Mouse (Mus musculus) CH12.LX (cell line): Measurements from ENCODE around the gene Zfp791. TPM values are rescaled to one million over a fixed set of nuclear protein-coding genes. Genes with fewer than 3 reads are reported as not detected.

Experiments used
- DNase-seq: peaks from one replicate; pipeline ENCODE4 v3.0.0-alpha.2; 2013; ENCODE audit errors: extremely low read depth
- H3K27ac ChIP-seq: 2 replicates; pipeline ENCODE4 v1.5.1; 2012; ENCODE audit warnings: low read depth, mild to moderate bottlenecking, control low read depth, moderate library complexity; ENCODE audit not compliant: insufficient read depth
- H3K27me3 ChIP-seq: replicated peaks from 2 replicates; pipeline ENCODE3; 2012; ENCODE audit warnings: inconsistent platforms
- H3K36me3 ChIP-seq, 2 experiments: replicated peaks in 1 of 2; 2 replicates each; pipeline versions ENCODE3 to v1.6.1; 2012; ENCODE audit warnings: inconsistent platforms in 1 of 2, low read length in 1 of 2, mild to moderate bottlenecking in 1 of 2, mixed read lengths in 1 of 2, moderate library complexity in 1 of 2; ENCODE audit not compliant: control insufficient read depth in 1 of 2, insufficient read depth in 1 of 2
- H3K4me1 ChIP-seq, 2 experiments: 2 replicates each; pipeline ENCODE4 v1.6.1; 2012; ENCODE audit warnings: inconsistent platforms in 1 of 2, moderate library complexity in 1 of 2; ENCODE audit not compliant: insufficient read depth in 2 of 2, control insufficient read depth in 1 of 2
- H3K4me2 ChIP-seq: 2 replicates; pipeline ENCODE4 v1.6.1; 2012; ENCODE audit warnings: low read depth, mild to moderate bottlenecking, control low read depth; ENCODE audit not compliant: poor library complexity, insufficient read depth, severe bottlenecking
- H3K4me3 ChIP-seq, 3 experiments: fragments of 150-350 bp in 1 of 3; sonication (generic) in 1 of 3; replicated peaks in 1 of 3; 2 replicates each; pipeline versions ENCODE3 to v1.5.1; 2011 to 2012; ENCODE audit warnings: low read depth in 2 of 3, low read length in 2 of 3, mild to moderate bottlenecking in 2 of 3, moderate library complexity in 2 of 3, control low read depth in 1 of 3, improper control_type of control experiment in 1 of 3, inconsistent platforms in 1 of 3, mixed read lengths in 1 of 3; ENCODE audit not compliant: poor library complexity in 1 of 3
- H3K79me2 ChIP-seq: replicated peaks from 2 replicates; pipeline ENCODE4 v1.6.1; 2012; ENCODE audit warnings: mild to moderate bottlenecking, moderate library complexity; ENCODE audit not compliant: control insufficient read depth, poor library complexity, insufficient read depth, severe bottlenecking; ENCODE audit errors: extremely low read depth
- H3K9ac ChIP-seq: 2 replicates; pipeline ENCODE4 v1.6.1; 2012; ENCODE audit warnings: low read depth, mild to moderate bottlenecking, control low read depth, moderate library complexity; ENCODE audit not compliant: insufficient read depth
- H3K9me3 ChIP-seq: replicated peaks from 2 replicates; pipeline ENCODE3; 2012; ENCODE audit warnings: low read length, inconsistent platforms, mixed read lengths
- BHLHE40 ChIP-seq: IDR thresholded peaks from 2 replicates; pipeline ENCODE4 v1.6.1; 2011; ENCODE audit warnings: mild to moderate bottlenecking, low read depth, low read length, improper control_type of control experiment
- CHD2 ChIP-seq: IDR thresholded peaks from 2 replicates; pipeline ENCODE4 v1.6.1; 2011; ENCODE audit warnings: low read length, improper control_type of control experiment
- CTCF ChIP-seq, 2 experiments: IDR thresholded peaks in 1 of 2; conservative IDR thresholded peaks in 1 of 2; 2 replicates each; pipeline ENCODE4 v1.5.1; 2011 to 2012; ENCODE audit warnings: low read depth in 2 of 2, low read length in 2 of 2, improper control_type of control experiment in 1 of 2, inconsistent platforms in 1 of 2, mild to moderate bottlenecking in 1 of 2, moderate library complexity in 1 of 2
- EP300 ChIP-seq: IDR thresholded peaks from 2 replicates; pipeline ENCODE4 v1.6.1; 2011; ENCODE audit warnings: low read length, improper control_type of control experiment
- ETS1 ChIP-seq: conservative IDR thresholded peaks from 2 replicates; pipeline ENCODE4 v1.6.1; 2012; ENCODE audit warnings: low read depth, mild to moderate bottlenecking, inconsistent platforms, low read length, improper control_type of control experiment, moderate library complexity
- GABPA ChIP-seq: IDR thresholded peaks from 2 replicates; pipeline ENCODE4 v1.6.1; 2012; ENCODE audit warnings: low read depth, low read length, improper control_type of control experiment, inconsistent platforms; ENCODE audit not compliant: insufficient replicate concordance
- IRF4 ChIP-seq: IDR thresholded peaks from 2 replicates; pipeline ENCODE4 v1.6.1; 2014; ENCODE audit warnings: low read depth, mild to moderate bottlenecking, inconsistent platforms, low read length, improper control_type of control experiment
- JUN ChIP-seq: IDR thresholded peaks from 2 replicates; pipeline ENCODE4 v1.6.1; 2011; ENCODE audit warnings: low read depth, mild to moderate bottlenecking, low read length, improper control_type of control experiment, moderate library complexity; ENCODE audit not compliant: insufficient read depth
- KAT2A ChIP-seq: IDR thresholded peaks from 2 replicates; pipeline ENCODE4 v1.6.1; 2012; ENCODE audit warnings: low read length, improper control_type of control experiment, inconsistent platforms; ENCODE audit not compliant: insufficient replicate concordance
- MAFK ChIP-seq: IDR thresholded peaks from 2 replicates; pipeline ENCODE4 v1.6.1; 2011; ENCODE audit warnings: low read length, improper control_type of control experiment; ENCODE audit not compliant: insufficient replicate concordance
- MAX ChIP-seq: IDR thresholded peaks from 2 replicates; pipeline ENCODE4 v1.6.1; 2011; ENCODE audit warnings: low read length, improper control_type of control experiment
- MAZ ChIP-seq: IDR thresholded peaks from 2 replicates; pipeline ENCODE4 v1.6.1; 2012; ENCODE audit warnings: low read depth, mild to moderate bottlenecking, inconsistent platforms, low read length, improper control_type of control experiment, moderate library complexity
- MEF2A ChIP-seq: IDR thresholded peaks from 2 replicates; pipeline ENCODE4 v1.6.1; 2014; ENCODE audit warnings: low read depth, mild to moderate bottlenecking, inconsistent platforms, low read length, improper control_type of control experiment, borderline replicate concordance
- MXI1 ChIP-seq: IDR thresholded peaks from 2 replicates; pipeline ENCODE4 v1.6.1; 2011; ENCODE audit warnings: mild to moderate bottlenecking, low read depth, low read length, improper control_type of control experiment
- MYC ChIP-seq: IDR thresholded peaks from 2 replicates; pipeline ENCODE4 v1.6.1; 2011; ENCODE audit warnings: low read depth, mild to moderate bottlenecking, improper control_type of control experiment, low read length
- NRF1 ChIP-seq: IDR thresholded peaks from 2 replicates; pipeline ENCODE4 v1.6.1; 2014; ENCODE audit warnings: low read depth, mild to moderate bottlenecking, inconsistent platforms, low read length, improper control_type of control experiment, moderate library complexity
- PAX5 ChIP-seq: IDR thresholded peaks from 2 replicates; pipeline ENCODE4 v1.6.1; 2012; ENCODE audit warnings: low read length, inconsistent platforms, mixed read lengths
- POLR2A ChIP-seq: IDR thresholded peaks from 2 replicates; pipeline ENCODE4 v1.6.1; 2011; ENCODE audit warnings: low read depth, mild to moderate bottlenecking, improper control_type of control experiment, low read length
- POLR2AphosphoS2 ChIP-seq: IDR thresholded peaks from 2 replicates; pipeline ENCODE4 v1.6.1; 2011; ENCODE audit warnings: low read depth, low read length, improper control_type of control experiment
- RAD21 ChIP-seq: IDR thresholded peaks from 2 replicates; pipeline ENCODE4 v1.6.1; 2011; ENCODE audit warnings: low read depth, mild to moderate bottlenecking, low read length, improper control_type of control experiment, moderate library complexity
- RCOR1 ChIP-seq: conservative IDR thresholded peaks from 2 replicates; pipeline ENCODE4 v1.6.1; 2012; ENCODE audit warnings: low read depth, mild to moderate bottlenecking, inconsistent platforms, low read length, improper control_type of control experiment
- TCF12 ChIP-seq: IDR thresholded peaks from 2 replicates; pipeline ENCODE4 v1.6.1; 2014; ENCODE audit warnings: low read depth, mild to moderate bottlenecking, inconsistent platforms, low read length, improper control_type of control experiment
- UBTF ChIP-seq: IDR thresholded peaks from 2 replicates; pipeline ENCODE4 v1.6.1; 2012; ENCODE audit warnings: low read depth, mild to moderate bottlenecking, inconsistent platforms, low read length, improper control_type of control experiment, moderate library complexity
- ZC3H11A ChIP-seq: IDR thresholded peaks from 2 replicates; pipeline ENCODE4 v1.6.1; 2012; ENCODE audit warnings: low read depth, mild to moderate bottlenecking, inconsistent platforms, low read length, improper control_type of control experiment
- ZNF384 ChIP-seq: IDR thresholded peaks from 2 replicates; pipeline ENCODE4 v1.6.1; 2012; ENCODE audit warnings: low read depth, low read length, improper control_type of control experiment, inconsistent platforms
- dilution Hi-C: fragments of 300-500 bp; cut with MboI; formaldehyde crosslinking; loops from 2 replicates; pipeline ENCODE4 v1.14.3; 2020; ENCODE audit warnings: low sequenced_read_pairs; ENCODE audit not compliant: extremely low pct_unique_long_range_greater_than_20kb, extremely low pct_ligation_motif_present
- in situ Hi-C: fragments of 300-500 bp; cut with MboI; formaldehyde crosslinking; loops from 3 replicates; pipeline ENCODE4 v1.14.3; 2019; ENCODE audit warnings: low sequenced_read_pairs, low pct_ligation_motif_present, low pct_unique_long_range_greater_than_20kb, mixed read lengths
- polyA plus RNA-seq: library from polyadenylated mRNA; unstranded; fragments of >175 nt; gene quantifications from 2 replicates; pipeline ENCODE4 v1.2.1, GENCODE M21; 2012; ENCODE audit warnings: low read depth; ENCODE audit not compliant: insufficient read length
- total RNA-seq, 2 experiments: library from RNA; depleted of rRNA; stranded (reverse); fragments of 300-350 nt in 1 of 2; fragments of >200 nt in 1 of 2; gene quantifications; 2 replicates each; pipeline ENCODE4 v1.2.3; 2012 to 2014

Gene Zfp791
- total and polyA plus RNA-seq, 3 experiments, result 0.81 to 1.1 (median 0.98) TPM

GRCm38 (mm10) chr8:85086238-85086637 is 36.7 kb downstream of the Zfp791 start:
- Histone ChIP-seq H3K4me2 (no peak overlapping the region), H3K9me3 (no peaks in the 10 kb centered on the region), H3K36me3 (peaks cover 41 to 52% of the 10 kb centered on the region in 2 experiments), H3K4me3 (no peak overlapping the region), H3K4me1 (peaks cover 7 to 32% of the 10 kb centered on the region in 2 experiments; a peak in 3 of 4 replicates), H3K9ac (no peak overlapping the region)
- in situ Hi-C loops (no loop called here), dilution Hi-C loops (no loop called here)
- DNase-seq, result no peak
- TF ChIP-seq CTCF (conservative IDR thresholded peaks at IDR 0.05 in 1 of 2, IDR thresholded peaks at IDR 0.05 in 1 of 2; ENCODE audit: low read depth in 2 of 2, low read length in 2 of 2) (peak in 1 of 2 experiments; percentile 45; a peak in 2 of 4 replicates), BHLHE40 (no peak), POLR2AphosphoS2 (no peak), POLR2A (no peak), PAX5 (no peak), RAD21 (peak; percentile 11), MAFK (no peak), ZNF384 (no peak), NRF1 (no peak)
- TF ChIP-seq, all 38 proteins: peak for 2
- Histone ChIP-seq H3K79me2 (peaks cover 16% of the 10 kb centered on the region), H3K27ac (no peak overlapping the region), H3K27me3 (no peaks in the 10 kb centered on the region)

- H3K27ac ChIP-seq, result no peak overlapping the region
- peaks cover 16% of the 10 kb centered on the region for H3K79me2 ChIP-seq
- H3K4me1 ChIP-seq, result peaks cover 7 to 35% of the 10 kb centered on the region in 2 experiments; a peak in 3 of 4 replicates
- no peaks in the 10 kb centered on the region for H3K9me3 ChIP-seq
- no peak overlapping the region for H3K4me3 ChIP-seq
- TF ChIP-seq PAX5, result no peak
- TF ChIP-seq RCOR1, result no peak
- no peak for TF ChIP-seq BHLHE40
- TF ChIP-seq UBTF, result no peak
- TF ChIP-seq KAT2A, result no peak
- no peak for TF ChIP-seq MAZ
- no peak for TF ChIP-seq MEF2A
- TF ChIP-seq EP300, result no peak
- no peak for TF ChIP-seq MAX
- no peak for TF ChIP-seq ZNF384
- no peak for TF ChIP-seq JUN
- no peak for TF ChIP-seq ZC3H11A
- TF ChIP-seq IRF4, result no peak
- TF ChIP-seq MXI1, result no peak
- TF ChIP-seq CHD2, result no peak
- no peak for TF ChIP-seq TCF12
- no peak for TF ChIP-seq GABPA
- TF ChIP-seq ETS1, result no peak
- TF ChIP-seq MYC, result no peak
- peaks cover 35 to 47% of the 10 kb centered on the region in 2 experiments for H3K36me3 ChIP-seq
- peak overlapping the region; percentile 89; the same call in 1 of the 2 replicates for H3K4me2 ChIP-seq
- dilution Hi-C loops (no loop called here), in situ Hi-C loops (no loop called here)
- no peak overlapping the region for H3K9ac ChIP-seq
- no peaks in the 10 kb centered on the region for H3K27me3 ChIP-seq
- no peak for DNase-seq
Measured at GRCm38 (mm10) chr8:85084633-85085032, 38.3 kb downstream of the Zfp791 start.
